Mouse (Mus musculus): ENCODE data around the gene Nr5a2. TPM values are rescaled to one million over a fixed set of nuclear protein-coding genes. Genes with fewer than 3 reads are reported as not detected.

Nr5a2 gene
- total RNA-seq (2023; ENCODE audit: inconsistent age), result not detected in 4 replicates

GRCm38 (mm10) chr1:136960428-136961012 is at the start of gene Nr5a2:
Gene Nr5a2 (minus strand): TSS chr1:136960448.

